Mouse (Mus musculus): Measurements from ENCODE around the gene Nt5dc3. TPM values are rescaled to one million over a fixed set of nuclear protein-coding genes. Genes with fewer than 3 reads are reported as not detected.
A peak's percentile ranks its signal among the peaks of the same experiment; 100 is the strongest.

Nt5dc3 gene
- polyA plus RNA-seq, 1 experiment from 2014 or later = 17.2 TPM

DNA sequence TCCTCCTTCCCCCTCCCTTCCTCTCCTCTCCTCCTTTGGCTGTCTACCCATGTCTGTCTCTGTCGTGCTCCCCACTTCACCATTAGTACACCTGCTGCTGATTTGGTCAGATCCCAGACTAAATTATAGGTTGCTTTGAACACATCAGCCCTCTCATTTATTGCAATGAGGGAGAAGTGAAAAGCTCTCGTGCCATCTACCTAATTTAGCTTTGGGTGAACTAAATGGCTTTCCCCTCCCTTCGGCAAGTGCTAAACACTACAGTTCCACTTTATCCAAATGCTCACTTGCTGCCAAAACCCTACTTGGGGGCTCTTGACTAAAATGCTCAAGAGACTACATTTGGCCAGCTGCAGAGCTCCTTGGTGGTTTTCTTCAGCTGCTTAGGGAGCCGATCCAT is 58.0 kb downstream of the Nt5dc3 start:
- no peak for DNase-seq

DNA sequence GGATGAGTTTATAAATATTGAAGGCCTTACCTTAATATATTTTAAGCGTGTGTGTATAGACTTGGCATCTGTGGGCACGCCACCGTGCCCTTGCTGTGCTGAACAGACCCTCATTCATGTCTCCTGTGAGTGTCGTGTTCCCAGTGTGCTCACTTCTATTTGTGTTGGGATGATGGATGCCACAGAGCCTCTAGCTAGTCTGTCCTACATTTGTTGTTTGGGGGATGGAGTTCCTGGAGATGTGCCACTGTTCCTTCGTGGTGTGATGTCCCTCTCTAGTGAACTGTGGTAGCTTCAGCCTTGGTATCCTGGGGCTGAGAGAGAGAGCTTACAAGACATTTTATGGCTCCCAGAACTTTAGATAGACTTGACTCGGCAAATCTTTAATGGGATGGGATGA is 60.0 kb downstream of the Nt5dc3 start:
- WGBS = 92% methylated on average over 6 of the region's 6 CpGs
- ATAC-seq (ENCODE audit: low FRiP score, low TSS enrichment) (no peak), DNase-seq (no peak)
- Histone ChIP-seq H3K27ac (replicated peaks; ENCODE audit: low read depth, low read length) (no peak overlapping the region), H3K4me2 (ENCODE audit: low read length) (no peak overlapping the region), H3K27me3 (ENCODE audit: control insufficient read depth, insufficient read depth, low read length) (no peaks in the 10 kb centered on the region), H3K9me3 (ENCODE audit: control insufficient read depth, low read length) (no peaks in the 10 kb centered on the region), H3K36me3 (ENCODE audit: control insufficient read depth, insufficient read depth, low read length) (peaks cover 11% of the 10 kb centered on the region; the same call in 1 of the 2 replicates), H3K4me1 (ENCODE audit: control insufficient read depth, insufficient read depth, low read length) (no peaks in the 10 kb centered on the region), H3K4me3 (replicated peaks; ENCODE audit: low read depth, low read length) (no peak overlapping the region), H3K9ac (replicated peaks; ENCODE audit: low read length) (no peak overlapping the region)

More for the DNA sequence above, 58.0 kb downstream of the Nt5dc3 start:
- 86% methylated on average over 4 of the region's 4 CpGs for WGBS
- Histone ChIP-seq H3K36me3 (ENCODE audit: control insufficient read depth, insufficient read depth, low read length) (peaks cover 11% of the 10 kb centered on the region; the same call in 1 of the 2 replicates), H3K27me3 (ENCODE audit: control insufficient read depth, insufficient read depth, low read length) (no peaks in the 10 kb centered on the region), H3K9me3 (ENCODE audit: control insufficient read depth, low read length) (no peaks in the 10 kb centered on the region), H3K4me3 (replicated peaks; ENCODE audit: low read depth, low read length) (no peak overlapping the region), H3K9ac (replicated peaks; ENCODE audit: low read length) (no peak overlapping the region), H3K4me1 (ENCODE audit: control insufficient read depth, insufficient read depth, low read length) (no peaks in the 10 kb centered on the region), H3K4me2 (ENCODE audit: low read length) (no peak overlapping the region), H3K27ac (replicated peaks; ENCODE audit: low read depth, low read length) (no peak overlapping the region)
- no peak for ATAC-seq (ENCODE audit: low FRiP score, low TSS enrichment)

DNA sequence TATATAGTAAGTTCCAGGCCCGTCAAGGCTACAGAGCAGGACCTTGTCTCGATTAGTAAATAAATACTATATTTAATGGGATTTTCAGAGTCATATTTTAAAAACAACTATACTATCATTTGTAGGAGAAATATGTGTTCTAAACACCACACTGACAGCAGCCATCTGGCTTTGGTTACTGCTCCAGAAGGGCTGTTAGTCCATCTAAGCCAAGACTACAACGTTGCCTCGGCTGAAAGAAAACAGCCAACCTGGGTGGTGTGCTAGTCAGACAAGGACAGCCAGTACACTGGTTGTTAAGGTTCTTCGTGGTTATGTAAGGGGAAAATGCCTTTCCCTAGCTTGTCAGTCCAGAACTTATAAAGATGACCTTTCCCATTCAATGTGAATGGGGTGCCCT is 63.9 kb downstream of the Nt5dc3 start:
- H3K9me3 ChIP-seq (ENCODE audit: control insufficient read depth, low read length) = no peaks in the 10 kb centered on the region
- no peaks in the 10 kb centered on the region for H3K4me1 ChIP-seq (ENCODE audit: control insufficient read depth, insufficient read depth, low read length)
- H3K27me3 ChIP-seq (ENCODE audit: control insufficient read depth, insufficient read depth, low read length) = no peaks in the 10 kb centered on the region
- WGBS = 90% methylated on average over 5 of the region's 5 CpGs
- H3K9ac ChIP-seq (replicated peaks; ENCODE audit: low read length) = no peak overlapping the region
- H3K27ac ChIP-seq (replicated peaks; ENCODE audit: low read depth, low read length) = no peak overlapping the region
- H3K4me2 ChIP-seq (ENCODE audit: low read length) = no peak overlapping the region
- no peak overlapping the region for H3K4me3 ChIP-seq (replicated peaks; ENCODE audit: low read depth, low read length)
- DNase-seq (no peak), ATAC-seq (ENCODE audit: low FRiP score, low TSS enrichment) (no peak)
- no peaks in the 10 kb centered on the region for H3K36me3 ChIP-seq (ENCODE audit: control insufficient read depth, insufficient read depth, low read length)

DNA sequence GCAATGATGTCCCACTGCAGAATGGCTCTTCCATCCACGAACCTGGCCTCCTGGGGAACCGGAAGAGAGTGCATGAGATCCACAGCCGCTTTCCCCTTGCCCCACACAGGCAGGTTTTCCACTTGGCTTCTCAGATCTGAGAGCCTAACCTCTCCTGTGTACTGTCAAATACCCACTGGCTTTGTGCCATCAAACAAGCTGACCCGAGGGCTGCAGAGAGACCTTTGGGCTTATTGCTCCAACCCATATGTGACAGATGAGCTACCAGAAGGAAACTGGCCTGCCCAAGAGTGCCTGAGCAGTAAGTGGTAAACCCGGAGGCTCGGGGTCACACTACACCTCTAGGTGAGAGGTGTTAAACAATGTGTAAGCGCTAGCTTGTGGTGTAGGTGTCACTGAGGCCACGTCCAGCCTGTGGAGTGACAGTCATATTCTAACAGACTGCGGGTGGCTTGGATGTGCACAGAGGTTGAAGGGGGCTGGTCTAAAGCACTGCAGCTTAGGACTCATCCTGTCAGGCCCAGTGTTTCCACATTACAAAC is 68.2 kb downstream of the Nt5dc3 start:
- H3K4me2 ChIP-seq (ENCODE audit: low read length) = no peak overlapping the region
- H3K9me3 ChIP-seq (ENCODE audit: control insufficient read depth, low read length) = no peaks in the 10 kb centered on the region
- no peaks in the 10 kb centered on the region for H3K4me1 ChIP-seq (ENCODE audit: control insufficient read depth, insufficient read depth, low read length)
- no peaks in the 10 kb centered on the region for H3K27me3 ChIP-seq (ENCODE audit: control insufficient read depth, insufficient read depth, low read length)
- 84% methylated on average over 9 of the region's 9 CpGs for WGBS
- no peak overlapping the region for H3K9ac ChIP-seq (replicated peaks; ENCODE audit: low read length)
- no peak overlapping the region for H3K4me3 ChIP-seq (replicated peaks; ENCODE audit: low read depth, low read length)
- no peaks in the 10 kb centered on the region for H3K36me3 ChIP-seq (ENCODE audit: control insufficient read depth, insufficient read depth, low read length)
- DNase-seq (no peak), ATAC-seq (ENCODE audit: low FRiP score, low TSS enrichment) (no peak)
- no peak overlapping the region for H3K27ac ChIP-seq (replicated peaks; ENCODE audit: low read depth, low read length)

DNA sequence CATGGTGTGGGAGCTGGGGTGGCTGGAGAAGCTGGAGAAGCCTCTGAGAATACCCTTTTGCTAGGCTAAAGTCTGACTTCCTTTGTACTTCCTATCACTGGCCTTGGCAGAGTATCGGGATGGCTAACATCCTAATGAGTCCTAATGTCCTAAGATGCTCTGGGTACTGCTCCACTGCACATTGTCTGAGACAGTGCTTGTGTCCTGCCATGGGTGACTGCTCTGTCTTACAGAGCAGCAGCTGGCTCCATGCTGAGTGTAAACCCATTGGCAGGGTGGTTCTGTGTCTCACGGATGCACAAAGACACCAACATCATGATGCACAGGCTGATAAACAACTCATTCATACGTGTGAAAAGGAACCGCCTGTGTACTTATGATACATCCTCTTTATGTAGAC is 70.3 kb downstream of the Nt5dc3 start:
- H3K27ac ChIP-seq (replicated peaks; ENCODE audit: low read depth, low read length) = no peak overlapping the region
- no peak for ATAC-seq (ENCODE audit: low FRiP score, low TSS enrichment)
- no peaks in the 10 kb centered on the region for H3K9me3 ChIP-seq (ENCODE audit: control insufficient read depth, low read length)
- 76% methylated on average over 4 of the region's 4 CpGs for WGBS
- no peaks in the 10 kb centered on the region for H3K36me3 ChIP-seq (ENCODE audit: control insufficient read depth, insufficient read depth, low read length)
- DNase-seq = no peak
- no peak overlapping the region for H3K4me3 ChIP-seq (replicated peaks; ENCODE audit: low read depth, low read length)
- no peaks in the 10 kb centered on the region for H3K4me1 ChIP-seq (ENCODE audit: control insufficient read depth, insufficient read depth, low read length)
- H3K27me3 ChIP-seq (ENCODE audit: control insufficient read depth, insufficient read depth, low read length) = no peaks in the 10 kb centered on the region
- H3K9ac ChIP-seq (replicated peaks; ENCODE audit: low read length) = no peak overlapping the region
- no peak overlapping the region for H3K4me2 ChIP-seq (ENCODE audit: low read length)

DNA sequence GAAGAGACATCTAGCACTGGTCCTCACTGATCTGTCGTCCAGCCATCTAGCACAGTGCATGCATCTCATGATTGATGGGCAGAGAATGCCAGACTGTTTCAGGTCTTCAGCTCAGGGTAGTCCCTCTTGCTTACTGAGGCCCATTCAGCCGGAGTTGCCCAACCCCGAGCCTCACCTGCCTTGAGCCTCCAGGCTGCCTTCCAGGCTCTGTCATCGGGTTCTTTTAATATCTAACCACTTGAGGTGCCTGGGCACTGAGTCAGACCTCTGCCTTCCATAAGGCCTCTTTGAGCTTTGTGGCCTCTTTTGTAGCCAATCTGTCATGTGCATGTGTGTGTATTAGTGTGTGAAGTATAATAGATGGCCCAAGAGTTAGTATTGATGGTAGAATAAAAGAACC is 70.7 kb downstream of the Nt5dc3 start:
- no peak for ATAC-seq (ENCODE audit: low FRiP score, low TSS enrichment)
- Histone ChIP-seq H3K27ac (replicated peaks; ENCODE audit: low read depth, low read length) (no peak overlapping the region), H3K4me3 (replicated peaks; ENCODE audit: low read depth, low read length) (no peak overlapping the region), H3K27me3 (ENCODE audit: control insufficient read depth, insufficient read depth, low read length) (no peaks in the 10 kb centered on the region), H3K36me3 (ENCODE audit: control insufficient read depth, insufficient read depth, low read length) (no peaks in the 10 kb centered on the region), H3K4me2 (ENCODE audit: low read length) (no peak overlapping the region), H3K9ac (replicated peaks; ENCODE audit: low read length) (no peak overlapping the region), H3K4me1 (ENCODE audit: control insufficient read depth, insufficient read depth, low read length) (no peaks in the 10 kb centered on the region), H3K9me3 (ENCODE audit: control insufficient read depth, low read length) (no peaks in the 10 kb centered on the region)
- 80% methylated on average over 4 of the region's 4 CpGs for WGBS
- no peak for DNase-seq

DNA sequence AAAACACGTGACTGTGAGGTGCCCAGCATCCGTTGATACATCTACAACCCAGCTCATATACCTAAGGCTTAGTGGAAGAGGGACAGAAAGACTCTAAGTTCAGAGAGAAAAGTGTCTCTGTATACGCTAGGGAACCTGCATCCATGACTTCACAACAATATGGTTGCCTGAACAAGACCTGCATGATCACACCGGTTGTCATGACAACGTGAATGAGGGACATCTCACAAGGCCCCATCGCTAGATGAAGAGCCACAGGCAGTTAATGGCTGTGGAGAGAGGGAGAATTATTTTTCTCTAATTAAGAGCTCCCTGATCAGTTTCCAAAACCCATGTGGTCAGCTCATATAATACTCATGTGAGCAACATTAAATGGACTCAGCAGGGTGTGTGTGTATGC is 73.4 kb downstream of the Nt5dc3 start:
- H3K36me3 ChIP-seq (ENCODE audit: control insufficient read depth, insufficient read depth, low read length) = no peaks in the 10 kb centered on the region
- no peak for ATAC-seq (ENCODE audit: low FRiP score, low TSS enrichment)
- no peaks in the 10 kb centered on the region for H3K27me3 ChIP-seq (ENCODE audit: control insufficient read depth, insufficient read depth, low read length)
- H3K4me1 ChIP-seq (ENCODE audit: control insufficient read depth, insufficient read depth, low read length) = no peaks in the 10 kb centered on the region
- WGBS = 72% methylated on average over 6 of the region's 6 CpGs
- H3K27ac ChIP-seq (replicated peaks; ENCODE audit: low read depth, low read length) = no peak overlapping the region
- DNase-seq = peak; percentile 42
- no peak overlapping the region for H3K4me2 ChIP-seq (ENCODE audit: low read length)
- no peaks in the 10 kb centered on the region for H3K9me3 ChIP-seq (ENCODE audit: control insufficient read depth, low read length)
- no peak overlapping the region for H3K4me3 ChIP-seq (replicated peaks; ENCODE audit: low read depth, low read length)
- H3K9ac ChIP-seq (replicated peaks; ENCODE audit: low read length) = no peak overlapping the region

DNA sequence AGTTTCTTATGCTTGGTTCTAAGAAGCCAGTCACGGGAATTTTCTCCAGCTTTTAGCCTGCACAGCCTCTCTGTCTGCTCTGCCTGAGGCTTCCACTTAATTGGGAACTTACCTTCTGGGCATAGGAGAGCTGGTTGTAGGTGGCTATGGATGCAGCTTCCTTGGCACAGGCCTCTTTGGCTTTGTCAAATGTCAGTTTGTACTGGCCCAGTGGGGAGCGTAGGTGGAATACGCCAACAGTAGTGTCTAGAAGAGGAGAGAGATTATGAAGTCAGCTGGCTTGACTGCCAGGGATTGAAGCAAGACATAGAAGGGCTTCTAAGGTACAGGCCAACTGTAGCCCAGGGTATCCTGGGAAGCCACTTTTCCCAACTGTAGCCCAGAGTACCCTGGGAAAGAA is 74.6 kb downstream of the Nt5dc3 start:
- 83% methylated on average over 3 of the region's 3 CpGs for WGBS
- ATAC-seq (ENCODE audit: low FRiP score, low TSS enrichment) = no peak
- DNase-seq = no peak
- Histone ChIP-seq H3K36me3 (ENCODE audit: control insufficient read depth, insufficient read depth, low read length) (no peaks in the 10 kb centered on the region), H3K4me3 (replicated peaks; ENCODE audit: low read depth, low read length) (no peak overlapping the region), H3K4me2 (ENCODE audit: low read length) (no peak overlapping the region), H3K9me3 (ENCODE audit: control insufficient read depth, low read length) (no peaks in the 10 kb centered on the region), H3K27ac (replicated peaks; ENCODE audit: low read depth, low read length) (no peak overlapping the region), H3K4me1 (ENCODE audit: control insufficient read depth, insufficient read depth, low read length) (no peaks in the 10 kb centered on the region), H3K9ac (replicated peaks; ENCODE audit: low read length) (no peak overlapping the region), H3K27me3 (ENCODE audit: control insufficient read depth, insufficient read depth, low read length) (no peaks in the 10 kb centered on the region)

DNA sequence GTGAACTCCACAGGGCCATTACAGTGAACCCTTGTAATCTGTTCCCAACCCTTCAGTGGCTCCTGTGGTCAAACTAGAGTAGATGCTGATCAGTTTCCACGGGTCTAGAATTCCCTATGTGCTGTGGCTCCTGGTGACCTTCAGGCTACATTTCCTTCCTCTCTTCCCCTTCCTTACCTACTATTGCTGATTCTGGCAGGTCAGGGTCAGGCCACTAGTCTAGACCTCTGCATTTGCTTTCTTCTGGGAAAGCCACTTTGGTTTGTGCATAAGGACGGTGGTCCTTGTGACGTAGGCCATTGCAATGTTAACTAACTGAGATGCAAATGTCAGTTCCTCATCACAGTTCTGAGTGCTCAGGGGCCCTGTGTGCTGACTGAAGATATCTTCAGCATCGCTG is 81.6 kb downstream of the Nt5dc3 start:
- Histone ChIP-seq H3K9ac (replicated peaks; ENCODE audit: low read length) (no peak overlapping the region), H3K4me3 (replicated peaks; ENCODE audit: low read depth, low read length) (no peak overlapping the region), H3K27me3 (ENCODE audit: control insufficient read depth, insufficient read depth, low read length) (no peaks in the 10 kb centered on the region), H3K4me2 (ENCODE audit: low read length) (no peak overlapping the region), H3K9me3 (ENCODE audit: control insufficient read depth, low read length) (no peaks in the 10 kb centered on the region), H3K27ac (replicated peaks; ENCODE audit: low read depth, low read length) (no peak overlapping the region), H3K4me1 (ENCODE audit: control insufficient read depth, insufficient read depth, low read length) (no peaks in the 10 kb centered on the region), H3K36me3 (ENCODE audit: control insufficient read depth, insufficient read depth, low read length) (no peaks in the 10 kb centered on the region)
- 74% methylated on average over 4 of the region's 4 CpGs for WGBS
- no peak for ATAC-seq (ENCODE audit: low FRiP score, low TSS enrichment)
- DNase-seq = no peak

All from midbrain, embryonic 14.5 days (tissue).